Mouse (Mus musculus): ENCODE results near the gene Pnliprp1.

Pnliprp1 gene

GRCm38 (mm10) chr19:58781566-58781965 lies 52.9 kb downstream of the Pnliprp1 start:
- no peak for DNase-seq (ENCODE audit: low read depth, low spot score)

GRCm38 (mm10) chr19:58783938-58784337 lies 55.3 kb downstream of the Pnliprp1 start:
- DNase-seq (ENCODE audit: low read depth, low spot score), result no peak

- DNase-seq (ENCODE audit: low read depth, low spot score), result no peak
These were observed 60.5 kb downstream of the Pnliprp1 start for GRCm38 (mm10) chr19:58789194-58789593.

Data from A20 (cell line).